Mouse (Mus musculus) heart, embryonic 16.5 days (tissue): ENCODE measurements around the gene 4930518I15Rik. TPM values are rescaled to one million over a fixed set of nuclear protein-coding genes. Genes with fewer than 3 reads are reported as not detected.
"Not testable (repeated sequence)": the region's sequence is repeated elsewhere in the genome, so short reads cannot be mapped to it uniquely, and the experiment has no call there.

ENCODE experiments used
- ATAC-seq: fragments of 200-750 bp; cut with Nextera tagmentation; replicated peaks from 2 replicates; pipeline ENCODE4 v1.8.0; 2017; ENCODE audit warnings: moderate number of reproducible peaks; ENCODE audit not compliant: insufficient read depth, low FRiP score; ENCODE audit errors: extremely low read depth
- H3K27ac ChIP-seq: fragments of 300-500 bp; sonication (generic); 2 replicates; pipeline ENCODE4 v1.5.1; 2014; ENCODE audit warnings: mild to moderate bottlenecking, low read length, control low read depth, moderate library complexity
- H3K27me3 ChIP-seq: fragments of 300-500 bp; sonication (generic); 2 replicates; pipeline ENCODE4 v1.6.1; 2014; ENCODE audit warnings: low read length, mixed read lengths; ENCODE audit not compliant: control insufficient read depth, insufficient read depth
- H3K36me3 ChIP-seq: fragments of 300-500 bp; sonication (generic); 2 replicates; pipeline ENCODE4 v1.6.1; 2014; ENCODE audit not compliant: control insufficient read depth, insufficient read depth
- H3K4me1 ChIP-seq: fragments of 300-500 bp; sonication (generic); 2 replicates; pipeline ENCODE4 v1.6.1; 2014; ENCODE audit warnings: low read length, mixed read lengths; ENCODE audit not compliant: control insufficient read depth, insufficient read depth
- H3K4me2 ChIP-seq: fragments of 300-500 bp; sonication (generic); 2 replicates; pipeline ENCODE4 v1.6.1; 2014; ENCODE audit warnings: low read depth, mild to moderate bottlenecking, control low read depth, low read length
- H3K4me3 ChIP-seq: fragments of 300-500 bp; sonication (generic); 2 replicates; pipeline ENCODE4 v1.5.1; 2014; ENCODE audit warnings: mild to moderate bottlenecking, control low read depth, low read length
- H3K9ac ChIP-seq: fragments of 300-500 bp; sonication (generic); 2 replicates; pipeline ENCODE4 v1.6.1; 2014; ENCODE audit warnings: low read length, control low read depth
- H3K9me3 ChIP-seq: fragments of 300-500 bp; sonication (generic); replicated peaks from 2 replicates; pipeline ENCODE4 v1.6.1; 2016; ENCODE audit warnings: low read length; ENCODE audit not compliant: control insufficient read depth
- WGBS: fragments of 180-500 bp; shearing (Covaris S2); extraction: QIAGEN DNeasy Blood & Tissue Kit; methylation state at CpG from one replicate; pipeline ENCODE4 v1.1.7; 2014; 5-methylcytosine and 5-hydroxymethylcytosine counted together
- polyA plus RNA-seq: library from polyadenylated mRNA; unstranded; fragments of >200 nt; fragmentation: Nextera tagmentation; extraction: Ambion mirVana; gene quantifications from 2 replicates; pipeline ENCODE4 v1.2.1, GENCODE M21; 2015

The 4930518I15Rik gene
- polyA plus RNA-seq = 5.8 and 5.9 TPM in 2 replicates

DNA sequence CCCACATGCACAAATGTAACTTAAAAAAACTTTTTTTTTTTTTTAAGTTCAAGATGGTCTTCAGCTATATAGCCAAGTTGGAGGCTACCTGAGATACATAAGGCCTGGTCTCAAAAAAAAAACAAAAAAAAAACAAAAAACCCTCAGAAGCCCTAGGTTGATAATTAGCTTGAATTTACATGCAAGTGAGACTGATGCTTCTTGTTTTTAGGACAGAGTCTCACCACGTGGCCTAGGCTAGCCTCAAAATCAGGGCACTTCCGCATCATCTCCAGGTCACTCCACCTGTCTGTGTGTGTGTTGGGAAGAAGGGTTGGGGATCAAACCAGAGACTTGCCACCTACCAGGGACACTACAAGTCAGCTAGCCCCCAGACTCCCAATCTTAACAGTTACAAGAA is at the start of gene 4930518I15Rik:
Gene 4930518I15Rik, minus strand, starts transcription at position 112 of the 400 bp plus-strand sequence.
- 89% methylated on average over 2 of the region's 2 CpGs for WGBS
- Histone ChIP-seq H3K4me1 (peaks cover 29% of the 10 kb centered on the region), H3K9ac (peak within 1 kb of the TSS; percentile 47), H3K36me3 (peaks cover 6% of the 10 kb centered on the region; the same call in 1 of the 2 replicates), H3K4me3 (peak within 1 kb of the TSS; percentile 31), H3K27me3 (no peaks in the 10 kb centered on the region), H3K9me3 (no peaks in the 10 kb centered on the region), H3K27ac (peak within 1 kb of the TSS; percentile 62), H3K4me2 (peak within 1 kb of the TSS; percentile 54)
- no peak for ATAC-seq

DNA sequence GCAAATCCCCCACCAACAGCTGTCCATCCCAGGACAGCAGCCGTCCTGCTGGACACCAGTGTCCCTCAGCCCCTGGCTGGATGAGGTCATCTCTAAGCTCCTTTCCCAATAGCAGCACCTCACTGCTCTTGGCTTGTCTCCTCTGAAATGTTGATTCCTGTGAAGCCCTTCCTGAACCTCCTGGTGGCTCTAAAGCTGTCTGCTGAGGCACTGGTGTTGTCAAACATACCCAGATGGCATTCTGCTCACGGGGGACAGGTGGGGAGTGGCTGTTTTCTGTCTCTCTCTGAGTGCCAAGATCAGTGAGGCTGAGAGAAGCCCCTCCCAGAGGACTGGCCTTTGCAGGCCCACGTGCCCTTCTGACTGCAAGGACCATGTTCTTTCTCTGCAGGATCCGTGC is 48.2 kb upstream of the 4930518I15Rik start:
- H3K36me3 ChIP-seq, H3K4me1 ChIP-seq, H3K4me3 ChIP-seq, H3K27me3 ChIP-seq, H3K9ac ChIP-seq, H3K27ac ChIP-seq, ATAC-seq, H3K9me3 ChIP-seq, H3K4me2 ChIP-seq: not testable (repeated sequence)
- 39% methylated on average over 4 of the region's 4 CpGs for WGBS

DNA sequence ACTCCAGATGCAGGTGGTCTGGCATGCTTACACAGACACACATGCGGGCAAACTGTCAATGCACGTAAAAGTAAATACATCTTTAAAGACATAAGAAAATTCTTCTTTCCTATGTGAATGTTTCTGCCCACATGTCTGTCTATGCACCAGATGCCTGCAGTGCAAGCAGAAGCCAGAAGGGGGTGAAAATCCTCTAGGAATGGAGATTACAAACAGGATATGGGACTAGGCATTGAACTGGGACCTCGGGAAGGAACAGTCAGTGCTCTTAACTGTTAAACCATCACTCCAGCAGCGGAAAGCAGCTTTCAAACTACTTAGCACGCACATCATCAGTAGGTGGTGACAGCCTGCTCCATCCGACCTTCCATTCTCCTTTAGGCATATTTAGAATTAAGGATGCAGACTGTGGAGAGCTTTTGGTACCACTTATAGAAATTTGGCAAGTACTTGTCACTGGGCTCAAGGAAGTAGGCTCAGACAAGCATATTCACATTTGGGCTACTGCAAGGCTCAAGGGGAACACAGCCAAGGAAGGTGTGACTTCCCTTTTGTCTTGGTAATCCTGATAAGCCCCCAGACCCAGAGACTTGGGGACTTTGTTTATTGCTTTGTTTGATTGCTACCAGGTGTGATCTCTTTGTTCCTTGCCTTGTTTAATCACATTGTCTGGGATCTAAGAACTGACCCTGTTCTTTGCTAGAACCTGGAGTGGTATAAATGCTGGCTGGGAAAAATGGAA is 47.4 kb upstream of the 4930518I15Rik start:
- Histone ChIP-seq H3K27ac (no peak overlapping the region), H3K4me3 (no peak overlapping the region), H3K36me3 (no peaks in the 10 kb centered on the region), H3K4me1 (no peaks in the 10 kb centered on the region), H3K9me3 (no peaks in the 10 kb centered on the region), H3K27me3 (no peaks in the 10 kb centered on the region), H3K4me2 (no peak overlapping the region), H3K9ac (no peak overlapping the region)
- no peak for ATAC-seq
- 22% methylated on average over 6 of the region's 6 CpGs for WGBS

DNA sequence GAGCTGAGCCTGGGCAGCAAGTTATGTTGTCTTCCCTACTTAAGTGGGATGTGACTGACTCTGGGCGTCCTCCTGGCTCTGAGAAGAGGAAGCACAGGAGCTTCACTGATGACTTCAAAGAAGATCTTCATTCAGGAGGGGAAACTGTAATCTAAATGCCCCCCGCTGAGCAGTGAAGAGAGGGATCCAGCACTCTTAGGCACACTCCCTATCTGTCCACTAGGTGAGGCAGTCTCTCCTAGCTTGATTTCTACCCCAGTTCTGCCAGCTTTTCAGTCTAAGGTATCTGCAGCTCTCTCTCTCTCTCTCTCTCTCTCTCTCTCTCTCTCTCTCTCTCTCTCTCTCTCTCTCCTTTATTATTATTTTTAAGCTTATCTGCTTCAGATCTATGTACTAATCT is 45.6 kb upstream of the 4930518I15Rik start:
- 0 out of 2 replicates have a peak, but pooled peaks cover 1% of the 10 kb centered on the region for H3K4me1 ChIP-seq
- H3K9me3 ChIP-seq = no peaks in the 10 kb centered on the region
- WGBS = 33% methylated on average over 2 of the region's 2 CpGs
- H3K27me3 ChIP-seq = no peaks in the 10 kb centered on the region
- H3K27ac ChIP-seq = no peak overlapping the region
- no peaks in the 10 kb centered on the region for H3K36me3 ChIP-seq
- no peak overlapping the region for H3K4me3 ChIP-seq
- no peak overlapping the region for H3K4me2 ChIP-seq
- no peak overlapping the region for H3K9ac ChIP-seq
- no peak for ATAC-seq

DNA sequence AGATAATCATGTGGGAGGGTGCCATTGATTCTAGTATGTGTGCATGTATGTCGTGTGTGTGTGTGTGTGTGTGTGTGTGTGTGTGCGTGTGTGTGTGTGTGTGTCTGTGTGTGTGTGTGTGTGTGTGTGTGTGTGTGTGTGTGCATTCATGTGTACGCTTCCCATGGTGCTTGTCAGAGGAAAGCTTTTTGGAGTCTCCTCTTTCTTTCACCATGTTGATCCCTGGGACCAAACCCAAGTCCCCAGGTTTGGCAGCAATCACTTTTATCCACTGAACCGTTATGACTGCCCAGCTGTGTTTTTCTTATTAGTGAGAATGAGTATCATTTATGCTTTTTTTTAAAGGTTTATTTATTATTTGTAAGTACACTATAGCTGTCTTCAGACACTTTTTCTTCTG is 44.7 kb upstream of the 4930518I15Rik start:
- not testable (repeated sequence) for H3K27me3 ChIP-seq, ATAC-seq, H3K9ac ChIP-seq, H3K9me3 ChIP-seq, H3K36me3 ChIP-seq, H3K27ac ChIP-seq, H3K4me2 ChIP-seq, H3K4me1 ChIP-seq, H3K4me3 ChIP-seq
- 70% methylated on average over 4 of the region's 4 CpGs for WGBS

DNA sequence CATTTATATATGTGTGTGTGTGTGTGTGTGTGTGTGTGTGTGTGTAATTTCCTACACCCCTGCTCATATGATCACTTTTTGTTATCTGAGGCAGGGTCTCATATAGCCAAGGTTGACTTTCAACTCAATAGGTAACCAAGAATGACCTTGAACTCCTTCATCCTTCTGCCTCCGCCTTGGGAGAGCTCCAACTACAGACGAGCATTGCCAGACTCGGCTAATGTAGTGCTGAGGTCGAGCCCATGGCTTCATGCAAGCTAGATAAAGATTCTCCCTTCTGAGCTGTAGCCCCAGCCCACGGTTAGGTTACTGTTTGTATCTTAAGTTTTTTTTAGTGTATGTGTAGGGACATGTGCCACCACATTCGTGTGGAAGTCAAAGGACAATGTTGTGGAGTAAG is 44.1 kb upstream of the 4930518I15Rik start:
- H3K27me3 ChIP-seq = no peaks in the 10 kb centered on the region
- ATAC-seq = no peak
- no peak overlapping the region for H3K27ac ChIP-seq
- no peak overlapping the region for H3K9ac ChIP-seq
- H3K4me3 ChIP-seq = no peak overlapping the region
- H3K9me3 ChIP-seq = no peaks in the 10 kb centered on the region
- H3K4me2 ChIP-seq = no peak overlapping the region
- H3K36me3 ChIP-seq = no peaks in the 10 kb centered on the region
- WGBS = 61% methylated on average over 6 of the region's 6 CpGs
- 0 out of 2 replicates have a peak, but pooled peaks cover 6% of the 10 kb centered on the region for H3K4me1 ChIP-seq

DNA sequence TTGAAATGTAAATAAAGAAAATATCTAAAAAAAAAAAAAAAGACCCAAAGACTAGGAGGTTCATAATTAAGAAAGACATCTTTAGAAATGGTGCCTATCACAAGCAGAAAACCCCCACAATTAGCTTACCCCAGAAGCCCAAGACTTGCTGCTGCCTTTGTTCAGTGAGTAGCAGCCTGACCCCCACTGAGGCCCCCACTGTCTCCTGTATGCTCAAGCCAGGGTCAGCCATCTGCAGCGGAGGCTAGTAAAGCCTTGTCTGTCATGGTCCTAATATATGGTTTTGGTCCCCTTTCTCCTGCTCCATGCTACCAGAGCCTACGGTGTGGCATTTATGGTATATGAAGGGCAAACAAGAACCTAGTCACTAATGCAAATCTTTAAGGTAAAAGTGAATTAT is 43.6 kb upstream of the 4930518I15Rik start:
- no peak for ATAC-seq
- WGBS = 87% methylated on average over 2 of the region's 2 CpGs
- Histone ChIP-seq H3K9ac (no peak overlapping the region), H3K4me3 (no peak overlapping the region), H3K27me3 (no peaks in the 10 kb centered on the region), H3K36me3 (no peaks in the 10 kb centered on the region), H3K4me1 (0 out of 2 replicates have a peak, but pooled peaks cover 6% of the 10 kb centered on the region), H3K27ac (no peak overlapping the region), H3K4me2 (no peak overlapping the region), H3K9me3 (no peaks in the 10 kb centered on the region)

DNA sequence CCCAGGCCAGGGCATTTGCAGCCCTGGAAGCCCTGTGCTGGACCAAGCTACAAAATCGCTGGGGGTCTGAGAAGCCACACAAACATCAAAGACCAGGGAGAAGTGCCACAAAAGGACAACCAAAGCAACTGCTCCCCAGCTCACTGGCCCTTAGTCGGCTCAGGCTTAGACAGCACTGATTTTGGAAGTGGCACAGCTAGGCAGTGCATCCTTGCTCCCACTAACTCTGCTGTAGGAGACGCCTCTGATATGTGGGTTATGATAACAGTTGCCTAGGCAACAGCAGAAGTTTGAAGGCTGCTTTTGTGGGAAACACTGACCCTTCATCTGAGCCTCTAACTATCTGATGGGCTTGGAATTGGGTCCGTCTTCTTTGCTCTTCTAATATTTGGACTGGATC is 41.4 kb upstream of the 4930518I15Rik start:
- no peak; the same call in 1 of the 2 replicates for ATAC-seq
- Histone ChIP-seq H3K9ac (no peak overlapping the region), H3K9me3 (no peaks in the 10 kb centered on the region), H3K4me2 (no peak overlapping the region), H3K4me1 (0 out of 2 replicates have a peak, but pooled peaks cover 6% of the 10 kb centered on the region), H3K4me3 (no peak overlapping the region), H3K36me3 (no peaks in the 10 kb centered on the region), H3K27ac (no peak overlapping the region), H3K27me3 (no peaks in the 10 kb centered on the region)
- 51% methylated on average over 4 of the region's 4 CpGs for WGBS

DNA sequence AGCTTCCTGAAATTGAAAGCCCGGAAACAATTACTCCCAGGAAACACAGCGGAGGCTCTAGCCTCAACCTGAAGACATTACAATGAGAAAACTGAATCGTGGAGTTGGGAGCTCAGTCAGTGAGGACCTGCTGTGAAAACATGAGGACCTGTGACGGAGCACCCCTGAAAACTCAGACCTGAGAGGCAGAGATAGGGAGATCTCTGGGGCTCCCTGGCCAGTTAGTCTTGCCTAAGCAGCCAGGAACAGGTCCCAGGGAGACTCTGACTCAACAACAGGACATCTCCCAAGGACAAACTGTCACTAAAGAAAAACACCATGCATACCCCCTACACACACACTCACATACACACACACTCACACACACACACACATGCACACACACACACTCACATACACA is 40.6 kb upstream of the 4930518I15Rik start:
- 0 out of 2 replicates have a peak, but pooled peaks cover 6% of the 10 kb centered on the region for H3K4me1 ChIP-seq
- no peak overlapping the region for H3K4me3 ChIP-seq
- H3K9ac ChIP-seq = no peak overlapping the region
- ATAC-seq = no peak
- no peaks in the 10 kb centered on the region for H3K27me3 ChIP-seq
- H3K36me3 ChIP-seq = no peaks in the 10 kb centered on the region
- no peak overlapping the region for H3K27ac ChIP-seq
- no peaks in the 10 kb centered on the region for H3K9me3 ChIP-seq
- no peak overlapping the region for H3K4me2 ChIP-seq
- WGBS = 36% methylated on average over 4 of the region's 4 CpGs
